Mouse (Mus musculus): ENCODE measurements around the gene Parn. TPM values are rescaled to one million over a fixed set of nuclear protein-coding genes. Genes with fewer than 3 reads are reported as not detected.

Parn gene
- polyA plus RNA-seq, 1 experiment from 2014 or later = 15.5 TPM

- WGBS (ENCODE audit: insufficient replicate concordance) = 51% methylated on average over 6 of the region's 6 CpGs
These were observed 146.6 kb downstream of the Parn start for GRCm38 (mm10) chr16:13521359-13521758.

GRCm38 (mm10) chr16:13520301-13520700 is 147.7 kb downstream of the Parn start:
- H3K9ac ChIP-seq = no peak overlapping the region
- H3K4me1 ChIP-seq (replicated peaks) = no peaks in the 10 kb centered on the region
- no peak overlapping the region for H3K4me3 ChIP-seq (replicated peaks)
- WGBS (ENCODE audit: insufficient replicate concordance) = 61% methylated on average over 6 of the region's 6 CpGs
- H3K4me2 ChIP-seq = no peak overlapping the region
- H3K36me3 ChIP-seq (replicated peaks) = no peaks in the 10 kb centered on the region
- H3K27me3 ChIP-seq = no peaks in the 10 kb centered on the region
- H3K9me3 ChIP-seq (replicated peaks) = no peaks in the 10 kb centered on the region
- H3K27ac ChIP-seq (replicated peaks) = no peak overlapping the region
- ATAC-seq (ENCODE audit: insufficient read depth) = no peak

More at GRCm38 (mm10) chr16:13521359-13521758, 146.6 kb downstream of the Parn start:
- no peaks in the 10 kb centered on the region for H3K4me1 ChIP-seq (replicated peaks)
- H3K4me3 ChIP-seq (replicated peaks) = no peak overlapping the region
- H3K9ac ChIP-seq = no peak overlapping the region
- no peaks in the 10 kb centered on the region for H3K36me3 ChIP-seq (replicated peaks)
- H3K9me3 ChIP-seq (replicated peaks) = no peaks in the 10 kb centered on the region
- H3K27ac ChIP-seq (replicated peaks) = no peak overlapping the region
- no peaks in the 10 kb centered on the region for H3K27me3 ChIP-seq
- H3K4me2 ChIP-seq = no peak overlapping the region
- ATAC-seq (ENCODE audit: insufficient read depth) = no peak

- no peak for ATAC-seq (ENCODE audit: insufficient read depth)
- Histone ChIP-seq H3K9ac (no peak overlapping the region), H3K4me1 (replicated peaks) (no peaks in the 10 kb centered on the region), H3K36me3 (replicated peaks) (no peaks in the 10 kb centered on the region), H3K9me3 (replicated peaks) (no peaks in the 10 kb centered on the region), H3K27me3 (no peaks in the 10 kb centered on the region), H3K4me2 (no peak overlapping the region), H3K4me3 (replicated peaks) (no peak overlapping the region), H3K27ac (replicated peaks) (no peak overlapping the region)
- 51% methylated on average over 3 of the region's 3 CpGs for WGBS (ENCODE audit: insufficient replicate concordance)
These were observed 151.8 kb downstream of the Parn start for GRCm38 (mm10) chr16:13516214-13516613.

GRCm38 (mm10) chr16:13515524-13515923 is 152.4 kb downstream of the Parn start:
- H3K27ac ChIP-seq (replicated peaks) = no peak overlapping the region
- H3K4me1 ChIP-seq (replicated peaks) = no peaks in the 10 kb centered on the region
- ATAC-seq (ENCODE audit: insufficient read depth) = no peak
- H3K9me3 ChIP-seq (replicated peaks) = no peaks in the 10 kb centered on the region
- no peaks in the 10 kb centered on the region for H3K36me3 ChIP-seq (replicated peaks)
- H3K27me3 ChIP-seq = no peaks in the 10 kb centered on the region
- H3K4me3 ChIP-seq (replicated peaks) = no peak overlapping the region
- 69% methylated on average over 7 of the region's 7 CpGs for WGBS (ENCODE audit: insufficient replicate concordance)
- no peak overlapping the region for H3K4me2 ChIP-seq
- H3K9ac ChIP-seq = no peak overlapping the region

GRCm38 (mm10) chr16:13505055-13505454 is 162.9 kb downstream of the Parn start:
- no peak overlapping the region for H3K4me2 ChIP-seq

GRCm38 (mm10) chr16:13504476-13504875 is 163.5 kb downstream of the Parn start:
- Histone ChIP-seq H3K27ac (replicated peaks) (no peak overlapping the region), H3K4me3 (replicated peaks) (no peak overlapping the region), H3K27me3 (no peaks in the 10 kb centered on the region), H3K4me2 (no peak overlapping the region), H3K36me3 (replicated peaks) (no peaks in the 10 kb centered on the region), H3K9ac (no peak overlapping the region), H3K4me1 (replicated peaks) (no peaks in the 10 kb centered on the region), H3K9me3 (replicated peaks) (no peaks in the 10 kb centered on the region)
- 54% methylated on average over 3 of the region's 3 CpGs for WGBS (ENCODE audit: insufficient replicate concordance)
- ATAC-seq (ENCODE audit: insufficient read depth) = no peak

More at GRCm38 (mm10) chr16:13505055-13505454, 162.9 kb downstream of the Parn start:
- Histone ChIP-seq H3K4me1 (replicated peaks) (no peaks in the 10 kb centered on the region), H3K4me3 (replicated peaks) (no peak overlapping the region), H3K9ac (no peak overlapping the region), H3K27me3 (no peaks in the 10 kb centered on the region), H3K36me3 (replicated peaks) (no peaks in the 10 kb centered on the region), H3K9me3 (replicated peaks) (no peaks in the 10 kb centered on the region), H3K27ac (replicated peaks) (no peak overlapping the region)
- 53% methylated on average over 5 of the region's 5 CpGs for WGBS (ENCODE audit: insufficient replicate concordance)
- ATAC-seq (ENCODE audit: insufficient read depth) = no peak

- Histone ChIP-seq H3K27me3 (no peaks in the 10 kb centered on the region), H3K4me1 (replicated peaks) (no peaks in the 10 kb centered on the region), H3K9me3 (replicated peaks) (no peaks in the 10 kb centered on the region), H3K27ac (replicated peaks) (no peak overlapping the region), H3K4me2 (no peak overlapping the region), H3K4me3 (replicated peaks) (no peak overlapping the region), H3K9ac (no peak overlapping the region), H3K36me3 (replicated peaks) (no peaks in the 10 kb centered on the region)
- 63% methylated on average over 3 of the region's 3 CpGs for WGBS (ENCODE audit: insufficient replicate concordance)
- ATAC-seq (ENCODE audit: insufficient read depth) = no peak
These were observed 169.0 kb downstream of the Parn start for GRCm38 (mm10) chr16:13498923-13499322.

GRCm38 (mm10) chr16:13493981-13494380 is 174.0 kb downstream of the Parn start:
- no peak overlapping the region for H3K27ac ChIP-seq (replicated peaks)
- H3K4me1 ChIP-seq (replicated peaks) = no peaks in the 10 kb centered on the region
- H3K4me3 ChIP-seq (replicated peaks) = no peak overlapping the region
- no peaks in the 10 kb centered on the region for H3K36me3 ChIP-seq (replicated peaks)
- no peaks in the 10 kb centered on the region for H3K27me3 ChIP-seq
- 70% methylated on average over 3 of the region's 3 CpGs for WGBS (ENCODE audit: insufficient replicate concordance)
- ATAC-seq (ENCODE audit: insufficient read depth) = no peak
- no peaks in the 10 kb centered on the region for H3K9me3 ChIP-seq (replicated peaks)
- H3K4me2 ChIP-seq = no peak overlapping the region
- no peak overlapping the region for H3K9ac ChIP-seq

- 51% methylated on average over 3 of the region's 3 CpGs for WGBS (ENCODE audit: insufficient replicate concordance)
- Histone ChIP-seq H3K4me1 (replicated peaks) (no peaks in the 10 kb centered on the region), H3K9me3 (replicated peaks) (no peaks in the 10 kb centered on the region), H3K4me3 (replicated peaks) (no peak overlapping the region), H3K36me3 (replicated peaks) (no peaks in the 10 kb centered on the region), H3K9ac (no peak overlapping the region), H3K27ac (replicated peaks) (no peak overlapping the region), H3K4me2 (no peak overlapping the region), H3K27me3 (no peaks in the 10 kb centered on the region)
- no peak for ATAC-seq (ENCODE audit: insufficient read depth)
These were observed 175.0 kb downstream of the Parn start for GRCm38 (mm10) chr16:13492996-13493395.

GRCm38 (mm10) chr16:13491776-13492175 is 176.2 kb downstream of the Parn start:
- no peak for ATAC-seq (ENCODE audit: insufficient read depth)
- H3K4me2 ChIP-seq = no peak overlapping the region
- no peaks in the 10 kb centered on the region for H3K9me3 ChIP-seq (replicated peaks)
- H3K27me3 ChIP-seq = no peaks in the 10 kb centered on the region
- H3K4me3 ChIP-seq (replicated peaks) = no peak overlapping the region
- no peaks in the 10 kb centered on the region for H3K36me3 ChIP-seq (replicated peaks)
- no peaks in the 10 kb centered on the region for H3K4me1 ChIP-seq (replicated peaks)
- 59% methylated on average over 3 of the region's 3 CpGs for WGBS (ENCODE audit: insufficient replicate concordance)
- H3K9ac ChIP-seq = no peak overlapping the region
- no peak overlapping the region for H3K27ac ChIP-seq (replicated peaks)
